Mouse (Mus musculus) CH12.LX (cell line): ENCODE data around the gene Gna12. TPM values are rescaled to one million over a fixed set of nuclear protein-coding genes. Genes with fewer than 3 reads are reported as not detected.

Experiments
- DNase-seq: peaks from one replicate; pipeline ENCODE4 v3.0.0-alpha.2; 2013; ENCODE audit errors: extremely low read depth
- H3K27ac ChIP-seq: 2 replicates; pipeline ENCODE4 v1.5.1; 2012; ENCODE audit warnings: low read depth, mild to moderate bottlenecking, control low read depth, moderate library complexity; ENCODE audit not compliant: insufficient read depth
- H3K27me3 ChIP-seq: replicated peaks from 2 replicates; pipeline ENCODE3; 2012; ENCODE audit warnings: inconsistent platforms
- H3K36me3 ChIP-seq, 2 experiments: replicated peaks in 1 of 2; 2 replicates each; pipeline versions ENCODE3 to v1.6.1; 2012; ENCODE audit warnings: inconsistent platforms in 1 of 2, low read length in 1 of 2, mild to moderate bottlenecking in 1 of 2, mixed read lengths in 1 of 2, moderate library complexity in 1 of 2; ENCODE audit not compliant: control insufficient read depth in 1 of 2, insufficient read depth in 1 of 2
- H3K4me1 ChIP-seq, 2 experiments: 2 replicates each; pipeline ENCODE4 v1.6.1; 2012; ENCODE audit warnings: inconsistent platforms in 1 of 2, moderate library complexity in 1 of 2; ENCODE audit not compliant: insufficient read depth in 2 of 2, control insufficient read depth in 1 of 2
- H3K4me2 ChIP-seq: 2 replicates; pipeline ENCODE4 v1.6.1; 2012; ENCODE audit warnings: low read depth, mild to moderate bottlenecking, control low read depth; ENCODE audit not compliant: poor library complexity, insufficient read depth, severe bottlenecking
- H3K4me3 ChIP-seq, 3 experiments: fragments of 150-350 bp in 1 of 3; sonication (generic) in 1 of 3; replicated peaks in 1 of 3; 2 replicates each; pipeline versions ENCODE3 to v1.5.1; 2011 to 2012; ENCODE audit warnings: low read depth in 2 of 3, low read length in 2 of 3, mild to moderate bottlenecking in 2 of 3, moderate library complexity in 2 of 3, control low read depth in 1 of 3, improper control_type of control experiment in 1 of 3, inconsistent platforms in 1 of 3, mixed read lengths in 1 of 3; ENCODE audit not compliant: poor library complexity in 1 of 3
- H3K79me2 ChIP-seq: replicated peaks from 2 replicates; pipeline ENCODE4 v1.6.1; 2012; ENCODE audit warnings: mild to moderate bottlenecking, moderate library complexity; ENCODE audit not compliant: control insufficient read depth, poor library complexity, insufficient read depth, severe bottlenecking; ENCODE audit errors: extremely low read depth
- H3K9ac ChIP-seq: 2 replicates; pipeline ENCODE4 v1.6.1; 2012; ENCODE audit warnings: low read depth, mild to moderate bottlenecking, control low read depth, moderate library complexity; ENCODE audit not compliant: insufficient read depth
- H3K9me3 ChIP-seq: replicated peaks from 2 replicates; pipeline ENCODE3; 2012; ENCODE audit warnings: low read length, inconsistent platforms, mixed read lengths
- BHLHE40 ChIP-seq: IDR thresholded peaks from 2 replicates; pipeline ENCODE4 v1.6.1; 2011; ENCODE audit warnings: mild to moderate bottlenecking, low read depth, low read length, improper control_type of control experiment
- CHD2 ChIP-seq: IDR thresholded peaks from 2 replicates; pipeline ENCODE4 v1.6.1; 2011; ENCODE audit warnings: low read length, improper control_type of control experiment
- E2F4 ChIP-seq: IDR thresholded peaks from 2 replicates; pipeline ENCODE4 v1.6.1; 2011; ENCODE audit warnings: low read depth, low read length, improper control_type of control experiment; ENCODE audit not compliant: insufficient replicate concordance
- ELF1 ChIP-seq: IDR thresholded peaks from 2 replicates; pipeline ENCODE4 v1.6.1; 2014; ENCODE audit warnings: low read depth, mild to moderate bottlenecking, inconsistent platforms, low read length, improper control_type of control experiment
- GABPA ChIP-seq: IDR thresholded peaks from 2 replicates; pipeline ENCODE4 v1.6.1; 2012; ENCODE audit warnings: low read depth, low read length, improper control_type of control experiment, inconsistent platforms; ENCODE audit not compliant: insufficient replicate concordance
- HCFC1 ChIP-seq: IDR thresholded peaks from 2 replicates; pipeline ENCODE4 v1.6.1; 2012; ENCODE audit warnings: low read depth, mild to moderate bottlenecking, inconsistent platforms, low read length, improper control_type of control experiment
- JUN ChIP-seq: IDR thresholded peaks from 2 replicates; pipeline ENCODE4 v1.6.1; 2011; ENCODE audit warnings: low read depth, mild to moderate bottlenecking, low read length, improper control_type of control experiment, moderate library complexity; ENCODE audit not compliant: insufficient read depth
- JUND ChIP-seq: conservative IDR thresholded peaks from 2 replicates; pipeline ENCODE4 v1.6.1; 2011; ENCODE audit warnings: low read depth, low read length, improper control_type of control experiment
- MEF2A ChIP-seq: IDR thresholded peaks from 2 replicates; pipeline ENCODE4 v1.6.1; 2014; ENCODE audit warnings: low read depth, mild to moderate bottlenecking, inconsistent platforms, low read length, improper control_type of control experiment, borderline replicate concordance
- MXI1 ChIP-seq: IDR thresholded peaks from 2 replicates; pipeline ENCODE4 v1.6.1; 2011; ENCODE audit warnings: mild to moderate bottlenecking, low read depth, low read length, improper control_type of control experiment
- NELFE ChIP-seq: IDR thresholded peaks from 2 replicates; pipeline ENCODE4 v1.6.1; 2011; ENCODE audit warnings: low read depth, low read length, improper control_type of control experiment
- NRF1 ChIP-seq: IDR thresholded peaks from 2 replicates; pipeline ENCODE4 v1.6.1; 2014; ENCODE audit warnings: low read depth, mild to moderate bottlenecking, inconsistent platforms, low read length, improper control_type of control experiment, moderate library complexity
- PAX5 ChIP-seq: IDR thresholded peaks from 2 replicates; pipeline ENCODE4 v1.6.1; 2012; ENCODE audit warnings: low read length, inconsistent platforms, mixed read lengths
- POLR2A ChIP-seq: IDR thresholded peaks from 2 replicates; pipeline ENCODE4 v1.6.1; 2011; ENCODE audit warnings: low read depth, mild to moderate bottlenecking, improper control_type of control experiment, low read length
- RCOR1 ChIP-seq: conservative IDR thresholded peaks from 2 replicates; pipeline ENCODE4 v1.6.1; 2012; ENCODE audit warnings: low read depth, mild to moderate bottlenecking, inconsistent platforms, low read length, improper control_type of control experiment
- SMC3 ChIP-seq: IDR thresholded peaks from 2 replicates; pipeline ENCODE4 v1.6.1; 2011; ENCODE audit warnings: low read depth, low read length, improper control_type of control experiment
- TCF12 ChIP-seq: IDR thresholded peaks from 2 replicates; pipeline ENCODE4 v1.6.1; 2014; ENCODE audit warnings: low read depth, mild to moderate bottlenecking, inconsistent platforms, low read length, improper control_type of control experiment
- UBTF ChIP-seq: IDR thresholded peaks from 2 replicates; pipeline ENCODE4 v1.6.1; 2012; ENCODE audit warnings: low read depth, mild to moderate bottlenecking, inconsistent platforms, low read length, improper control_type of control experiment, moderate library complexity
- USF1 ChIP-seq: IDR thresholded peaks from 2 replicates; pipeline ENCODE4 v1.6.1; 2014; ENCODE audit warnings: low read depth, mild to moderate bottlenecking, inconsistent platforms, low read length, improper control_type of control experiment
- ZKSCAN1 ChIP-seq: IDR thresholded peaks from 2 replicates; pipeline ENCODE4 v1.6.1; 2012; ENCODE audit warnings: low read depth, inconsistent platforms, low read length, improper control_type of control experiment, borderline replicate concordance
- dilution Hi-C: fragments of 300-500 bp; cut with MboI; formaldehyde crosslinking; loops from 2 replicates; pipeline ENCODE4 v1.14.3; 2020; ENCODE audit warnings: low sequenced_read_pairs; ENCODE audit not compliant: extremely low pct_unique_long_range_greater_than_20kb, extremely low pct_ligation_motif_present
- in situ Hi-C: fragments of 300-500 bp; cut with MboI; formaldehyde crosslinking; loops from 3 replicates; pipeline ENCODE4 v1.14.3; 2019; ENCODE audit warnings: low sequenced_read_pairs, low pct_ligation_motif_present, low pct_unique_long_range_greater_than_20kb, mixed read lengths
- polyA plus RNA-seq: library from polyadenylated mRNA; unstranded; fragments of >175 nt; gene quantifications from 2 replicates; pipeline ENCODE4 v1.2.1, GENCODE M21; 2012; ENCODE audit warnings: low read depth; ENCODE audit not compliant: insufficient read length
- total RNA-seq, 2 experiments: library from RNA; depleted of rRNA; stranded (reverse); fragments of 300-350 nt in 1 of 2; fragments of >200 nt in 1 of 2; gene quantifications; 2 replicates each; pipeline ENCODE4 v1.2.3; 2012 to 2014

Gene Gna12
- total and polyA plus RNA-seq, 3 experiments: 11.5 to 15.8 (median 15.4) TPM

- no peak for TF ChIP-seq JUN
- no peak for TF ChIP-seq MXI1
- TF ChIP-seq ZKSCAN1: no peak
- TF ChIP-seq JUND: no peak
- no peak for TF ChIP-seq UBTF
- no peak for TF ChIP-seq E2F4
- TF ChIP-seq SMC3: no peak
- no peak for TF ChIP-seq POLR2A
- TF ChIP-seq ELF1: no peak
- TF ChIP-seq GABPA: no peak
- TF ChIP-seq NELFE: no peak
- no peak for TF ChIP-seq HCFC1
- no peak for TF ChIP-seq NRF1
- no peak for TF ChIP-seq BHLHE40
- TF ChIP-seq PAX5: no peak
- TF ChIP-seq CHD2: no peak
- TF ChIP-seq MEF2A: no peak
- Histone ChIP-seq H3K4me2 (no peak overlapping the region), H3K27ac (no peak overlapping the region), H3K4me1 (peaks cover 4 to 63% of the 10 kb centered on the region in 2 experiments; a peak in 3 of 4 replicates), H3K9ac (no peak overlapping the region), H3K9me3 (no peaks in the 10 kb centered on the region), H3K4me3 (no peak overlapping the region), H3K79me2 (no peaks in the 10 kb centered on the region), H3K27me3 (no peaks in the 10 kb centered on the region), H3K36me3 (peaks cover 8 to 39% of the 10 kb centered on the region in 2 experiments)
- in situ Hi-C loops (no loop called here), dilution Hi-C loops (no loop called here)
- DNase-seq: no peak
These were observed 65.2 kb downstream of the Gna12 start for GRCm38 (mm10) chr5:140764921-140765613.

- Histone ChIP-seq H3K9ac (no peak overlapping the region), H3K79me2 (no peaks in the 10 kb centered on the region), H3K9me3 (no peaks in the 10 kb centered on the region), H3K27ac (no peak overlapping the region)
- DNase-seq: no peak
- in situ Hi-C loops: no loop called here
- dilution Hi-C loops: no loop called here
- no peak for TF ChIP-seq SMC3
- TF ChIP-seq TCF12: no peak
- no peak for TF ChIP-seq MEF2A
- no peak for TF ChIP-seq BHLHE40
- TF ChIP-seq UBTF: no peak
- no peak for TF ChIP-seq JUN
- no peak for TF ChIP-seq RCOR1
- no peak for TF ChIP-seq USF1
- TF ChIP-seq, all 38 proteins: peak for 0
- no peak overlapping the region for H3K4me2 ChIP-seq
- H3K36me3 ChIP-seq: peaks cover 17 to 53% of the 10 kb centered on the region in 2 experiments
- no peaks in the 10 kb centered on the region for H3K27me3 ChIP-seq
- H3K4me1 ChIP-seq: peaks cover 2 to 47% of the 10 kb centered on the region in 2 experiments; a peak in 2 of 4 replicates
- no peak overlapping the region for H3K4me3 ChIP-seq
These were observed 67.7 kb downstream of the Gna12 start for GRCm38 (mm10) chr5:140762540-140762939.
